Comparison of ENCODE assay signal across 31 mouse cellular contexts in the genomic region with DNA sequence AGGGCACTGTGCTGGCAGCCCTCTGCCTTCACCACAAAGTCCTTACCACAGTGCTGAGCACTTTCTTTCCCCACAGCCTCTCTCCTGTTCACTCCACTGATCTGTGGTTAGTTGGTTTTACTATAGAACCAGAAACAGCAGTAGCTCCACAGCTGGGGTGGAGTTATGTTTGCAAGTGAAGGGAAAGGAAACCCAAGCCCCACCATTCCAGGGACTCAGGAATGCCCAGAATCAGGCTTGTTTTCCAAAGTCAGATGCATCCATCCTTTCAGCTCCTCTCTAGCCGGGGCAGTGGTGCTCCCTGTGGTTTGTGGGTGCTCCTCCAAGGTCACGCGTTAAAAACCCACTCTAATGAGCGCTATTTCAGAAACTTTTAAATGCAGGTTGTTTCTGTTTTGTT. TPM values are rescaled to one million over a fixed set of nuclear protein-coding genes. Genes with fewer than 3 reads are reported as not detected.
DNase-seq lines count a peak whose midpoint lies in the region; ATAC-seq and TF ChIP-seq lines count a peak whose summit lies in the region.
"Had no signal": no experiment of that assay in that cellular context is flagged by ENCODE, and none has a peak within 500 bp of the region (broad histone marks: within the 10 kb centered on the region; RNA-seq: fewer than 3 reads in every experiment).

No protein-coding gene starts in this region.

- no peaks in the 10 kb centered on the region for H3K9me3 ChIP-seq in E14TG2a.4 (ENCODE audit: low read length)
- H3K9me3 ChIP-seq in midbrain, embryonic 14.5 days (ENCODE audit: control insufficient read depth, low read length), result no peaks in the 10 kb centered on the region
- H3K9me3 ChIP-seq in kidney, embryonic 16.5 days (ENCODE audit: low read length), result no peaks in the 10 kb centered on the region
- H3K9me3 ChIP-seq: embryonic facial prominence, embryonic 13.5 days; embryonic facial prominence, embryonic 15.5 days; forebrain, embryonic 10.5 days; forebrain, embryonic 13.5 days; forebrain, embryonic 15.5 days; G1E had no signal

- H3K36me3 ChIP-seq in E14TG2a.4 (ENCODE audit: insufficient read depth, low read length), result peaks cover 22% of the 10 kb centered on the region
- no peaks in the 10 kb centered on the region for H3K36me3 ChIP-seq in midbrain, embryonic 14.5 days (ENCODE audit: control insufficient read depth, insufficient read depth, low read length)
- H3K36me3 ChIP-seq in kidney, embryonic 16.5 days (ENCODE audit: insufficient read depth, low read length), result no peaks in the 10 kb centered on the region
- H3K36me3 ChIP-seq: embryonic facial prominence, embryonic 13.5 days; embryonic facial prominence, embryonic 15.5 days; forebrain, embryonic 10.5 days; forebrain, embryonic 15.5 days; G1E had no signal

- H3K4me1 ChIP-seq in E14TG2a.4 (replicated peaks; ENCODE audit: low read depth, low read length), result peaks cover 55% of the 10 kb centered on the region
- H3K4me1 ChIP-seq in midbrain, embryonic 14.5 days (ENCODE audit: control insufficient read depth, insufficient read depth, low read length), result 0 out of 2 replicates have a peak, but pooled peaks cover 7% of the 10 kb centered on the region
- peaks cover 8% of the 10 kb centered on the region; the same call in 1 of the 2 replicates for H3K4me1 ChIP-seq in kidney, embryonic 16.5 days (ENCODE audit: insufficient read depth, low read length)

- H3K4me3 ChIP-seq in E14TG2a.4 (replicated peaks; ENCODE audit: low read length), result peak overlapping the region; percentile 10; the same call in 1 of the 2 replicates
- no peak overlapping the region for H3K4me3 ChIP-seq in midbrain, embryonic 14.5 days (replicated peaks; ENCODE audit: low read depth, low read length)
- no peak overlapping the region for H3K4me3 ChIP-seq in kidney, embryonic 16.5 days (ENCODE audit: low read length)
- H3K4me3 ChIP-seq: embryonic facial prominence, embryonic 13.5 days; embryonic facial prominence, embryonic 15.5 days; erythroblast, embryonic 14.5 days; forebrain, embryonic 10.5 days; forebrain, embryonic 13.5 days; forebrain, embryonic 15.5 days had no signal

- peaks cover 30% of the 10 kb centered on the region for H3K27me3 ChIP-seq in E14TG2a.4 (ENCODE audit: insufficient read depth, low read length)
- H3K27me3 ChIP-seq in midbrain, embryonic 14.5 days (ENCODE audit: control insufficient read depth, insufficient read depth, low read length), result peaks cover 12% of the 10 kb centered on the region; the same call in 1 of the 2 replicates
- peaks cover 27% of the 10 kb centered on the region for H3K27me3 ChIP-seq in kidney, embryonic 16.5 days (ENCODE audit: insufficient read depth, low read length)
- H3K27me3 ChIP-seq: forebrain, embryonic 15.5 days had no signal

- DNase-seq in ES-CJ7 (ENCODE audit: low read depth, low spot score), result peak; percentile 72
- peak; percentile 88 for DNase-seq in R1 (ENCODE audit: low read depth, low spot score)
- DNase-seq in midbrain, embryonic 14.5 days, result no peak
- no peak for DNase-seq in adrenal gland, postnatal 4 days (ENCODE audit: low spot score in 2 of 2)
- DNase-seq: adrenal gland, adult 8-10 months; adrenal gland, postnatal 14 days; adrenal gland, postnatal 36 days; cerebellum, adult 11 months; cerebellum, adult 18-20 months; cerebellum, adult 8-10 months; cerebellum, adult 9-11 months; cerebellum, postnatal 14 days; cerebellum, postnatal 36 days; embryo, embryonic 11 days; forebrain, postnatal 0 days had no signal

- no peak for TF ChIP-seq CTCF in E14TG2a.4 (conservative IDR thresholded peaks at IDR 0.05; ENCODE audit: low read length)

- 86% methylated on average over 4 of the region's 4 CpGs for WGBS in midbrain, embryonic 14.5 days
- 82% methylated on average over 4 of the region's 4 CpGs for WGBS in kidney, embryonic 16.5 days

- no peak overlapping the region for H3K27ac ChIP-seq in midbrain, embryonic 14.5 days (replicated peaks; ENCODE audit: low read depth, low read length)
- H3K27ac ChIP-seq in kidney, embryonic 16.5 days (ENCODE audit: low read length), result no peak overlapping the region
- H3K27ac ChIP-seq: embryonic facial prominence, embryonic 13.5 days; embryonic facial prominence, embryonic 15.5 days; forebrain, embryonic 10.5 days; forebrain, embryonic 13.5 days; forebrain, embryonic 15.5 days had no signal

- H3K9ac ChIP-seq in midbrain, embryonic 14.5 days (replicated peaks; ENCODE audit: low read length), result no peak overlapping the region
- H3K9ac ChIP-seq in kidney, embryonic 16.5 days (replicated peaks; ENCODE audit: low read length), result no peak overlapping the region
- H3K9ac ChIP-seq: embryonic facial prominence, embryonic 13.5 days; embryonic facial prominence, embryonic 15.5 days; forebrain, embryonic 13.5 days; forebrain, embryonic 15.5 days; forebrain, postnatal 0 days had no signal

- ATAC-seq in midbrain, embryonic 14.5 days (ENCODE audit: low FRiP score, low TSS enrichment), result no peak
- no peak for ATAC-seq in kidney, embryonic 16.5 days (ENCODE audit: low FRiP score, low TSS enrichment)
- ATAC-seq: activated CD4-positive, CD25-positive, alpha-beta regulatory T cell, adult 4 months; forebrain, embryonic 13.5 days; forebrain, embryonic 15.5 days; forebrain, postnatal 0 days; Patski had no signal

- no peak overlapping the region for H3K4me2 ChIP-seq in midbrain, embryonic 14.5 days (ENCODE audit: low read length)
- H3K4me2 ChIP-seq in kidney, embryonic 16.5 days (replicated peaks; ENCODE audit: low read depth, low read length), result no peak overlapping the region
- H3K4me2 ChIP-seq: embryonic facial prominence, embryonic 13.5 days; embryonic facial prominence, embryonic 15.5 days; forebrain, embryonic 13.5 days; forebrain, embryonic 15.5 days had no signal

RNA-seq across cellular contexts. Expression of gene Cdhr1, which starts 2.6 kb away (rescaled TPM):
- polyA plus RNA-seq in midbrain, embryonic 14.5 days (2014; fragmentation: Nextera tagmentation; extraction: Ambion mirVana), result 1.9 and 2.2 TPM in 2 replicates
- 1 to 10 TPM in 1 of 2 experiments, under 1 TPM in 1; 0.95 to 1.8 TPM for total RNA-seq in adrenal gland, postnatal 4 days (2021)
- 2.9 and 4.4 TPM in 2 replicates for polyA plus RNA-seq in kidney, embryonic 16.5 days (2015; fragmentation: Nextera tagmentation; extraction: Ambion mirVana)
- total RNA-seq: adrenal gland, adult 18-20 months; common myeloid progenitor, adult 5-6 weeks had no signal
- polyA plus RNA-seq: activated CD4-positive, CD25-positive, alpha-beta regulatory T cell, adult 4 months; erythroblast, embryonic 14.5 days; G1E had no signal

RNA-seq across cellular contexts. Expression of gene 2610528A11Rik, which starts 18.3 kb away (rescaled TPM):
- 0.55 TPM in 1 of 2 replicates, not detected in the other for polyA plus RNA-seq in midbrain, embryonic 14.5 days (2014; fragmentation: Nextera tagmentation; extraction: Ambion mirVana)
- total RNA-seq in adrenal gland, postnatal 4 days (2021), result 1 to 10 TPM in 1 of 2 experiments, under 1 TPM in 1; 0.90 to 1.2 TPM
- 0.26 and 0.47 TPM in 2 replicates for polyA plus RNA-seq in kidney, embryonic 16.5 days (2015; fragmentation: Nextera tagmentation; extraction: Ambion mirVana)
- total RNA-seq: forebrain, postnatal 0 days; G1E had no signal
- polyA plus RNA-seq: erythroblast, embryonic 14.5 days; forebrain, embryonic 13.5 days; G1E; Patski had no signal

RNA-seq across cellular contexts. Expression of gene Lrit2, which starts 27.8 kb away (rescaled TPM):
- not detected in 2 replicates for polyA plus RNA-seq in midbrain, embryonic 14.5 days (2014; fragmentation: Nextera tagmentation; extraction: Ambion mirVana)
- not detected for total RNA-seq in adrenal gland, postnatal 4 days (2021)
- polyA plus RNA-seq in kidney, embryonic 16.5 days (2015; fragmentation: Nextera tagmentation; extraction: Ambion mirVana), result not detected in 2 replicates
- total RNA-seq: adrenal gland, adult 18-20 months; adrenal gland, adult 8-10 months; adrenal gland, postnatal 14 days; adrenal gland, postnatal 36 days; common myeloid progenitor, adult 5-6 weeks; forebrain, postnatal 0 days had no signal
- polyA plus RNA-seq: activated CD4-positive, CD25-positive, alpha-beta regulatory T cell, adult 4 months; brain, embryonic 14.5 days; embryonic facial prominence, embryonic 11.5 days; embryonic facial prominence, embryonic 13.5 days; embryonic facial prominence, embryonic 15.5 days; erythroblast, embryonic 14.5 days; forebrain, embryonic 10.5 days; forebrain, embryonic 13.5 days; forebrain, embryonic 15.5 days; forebrain, postnatal 0 days; G1E; Patski had no signal

RNA-seq across cellular contexts. Expression of gene Ghitm, which starts 39.5 kb away (rescaled TPM):
- 157 and 197 TPM in 2 replicates for polyA plus RNA-seq in midbrain, embryonic 14.5 days (2014; fragmentation: Nextera tagmentation; extraction: Ambion mirVana)
- total RNA-seq in adrenal gland, postnatal 4 days (2021), result 100 to 1,000 TPM; 353 to 375 TPM
- 259 and 277 TPM in 2 replicates for polyA plus RNA-seq in kidney, embryonic 16.5 days (2015; fragmentation: Nextera tagmentation; extraction: Ambion mirVana)

RNA-seq across cellular contexts. Expression of gene Lrit1, which starts 40.9 kb away (rescaled TPM):
- not detected in 2 replicates for polyA plus RNA-seq in midbrain, embryonic 14.5 days (2014; fragmentation: Nextera tagmentation; extraction: Ambion mirVana)
- total RNA-seq in adrenal gland, postnatal 4 days (2021), result under 1 TPM in 1 of 2 experiments, not detected in 1; 0.06 TPM
- not detected in 2 replicates for polyA plus RNA-seq in kidney, embryonic 16.5 days (2015; fragmentation: Nextera tagmentation; extraction: Ambion mirVana)
- total RNA-seq: adrenal gland, adult 18-20 months; adrenal gland, adult 8-10 months; adrenal gland, postnatal 36 days; common myeloid progenitor, adult 5-6 weeks; forebrain, postnatal 0 days had no signal
- polyA plus RNA-seq: activated CD4-positive, CD25-positive, alpha-beta regulatory T cell, adult 4 months; brain, embryonic 14.5 days; C2C12; embryonic facial prominence, embryonic 11.5 days; embryonic facial prominence, embryonic 13.5 days; embryonic facial prominence, embryonic 15.5 days; erythroblast, embryonic 14.5 days; forebrain, embryonic 10.5 days; forebrain, embryonic 13.5 days; forebrain, embryonic 15.5 days; forebrain, postnatal 0 days; G1E; Patski had no signal

Comparison
In these comparisons a context has a peak if more than half of its experiments do, and no peak if none do; other contexts are left out.
1. DNase-seq: peak in ES-CJ7 (single experiment) and R1 (single experiment); none in midbrain, embryonic 14.5 days (single experiment) and adrenal gland, postnatal 4 days (0 of 2).